Mouse (Mus musculus): ENCODE results near the gene Gm11634. TPM values are rescaled to one million over a fixed set of nuclear protein-coding genes. Genes with fewer than 3 reads are reported as not detected.
"Not testable (repeated sequence)": the region's sequence is repeated elsewhere in the genome, so short reads cannot be mapped to it uniquely, and the experiment has no call there.

Gm11634 gene
- total RNA-seq, 2 experiments from 2014 or later: not detected

GRCm38 (mm10) chr11:101627857-101628559 is 29.0 kb upstream of the Gm11634 start:
- Histone ChIP-seq H3K27ac (peak overlapping the region; percentile 83), H3K4me3 (peak overlapping the region; percentile 68)
- intact Hi-C loops (cut with DNase I): no loop called here
- peak; percentile 67 to 75 for DNase-seq (ENCODE audit: extremely low spot score in 1 of 2, low spot score in 2 of 2)
- TF ChIP-seq CTCF (IDR thresholded peaks at IDR 0.05): no peak; the same call in 1 of the 2 replicates

DNA sequence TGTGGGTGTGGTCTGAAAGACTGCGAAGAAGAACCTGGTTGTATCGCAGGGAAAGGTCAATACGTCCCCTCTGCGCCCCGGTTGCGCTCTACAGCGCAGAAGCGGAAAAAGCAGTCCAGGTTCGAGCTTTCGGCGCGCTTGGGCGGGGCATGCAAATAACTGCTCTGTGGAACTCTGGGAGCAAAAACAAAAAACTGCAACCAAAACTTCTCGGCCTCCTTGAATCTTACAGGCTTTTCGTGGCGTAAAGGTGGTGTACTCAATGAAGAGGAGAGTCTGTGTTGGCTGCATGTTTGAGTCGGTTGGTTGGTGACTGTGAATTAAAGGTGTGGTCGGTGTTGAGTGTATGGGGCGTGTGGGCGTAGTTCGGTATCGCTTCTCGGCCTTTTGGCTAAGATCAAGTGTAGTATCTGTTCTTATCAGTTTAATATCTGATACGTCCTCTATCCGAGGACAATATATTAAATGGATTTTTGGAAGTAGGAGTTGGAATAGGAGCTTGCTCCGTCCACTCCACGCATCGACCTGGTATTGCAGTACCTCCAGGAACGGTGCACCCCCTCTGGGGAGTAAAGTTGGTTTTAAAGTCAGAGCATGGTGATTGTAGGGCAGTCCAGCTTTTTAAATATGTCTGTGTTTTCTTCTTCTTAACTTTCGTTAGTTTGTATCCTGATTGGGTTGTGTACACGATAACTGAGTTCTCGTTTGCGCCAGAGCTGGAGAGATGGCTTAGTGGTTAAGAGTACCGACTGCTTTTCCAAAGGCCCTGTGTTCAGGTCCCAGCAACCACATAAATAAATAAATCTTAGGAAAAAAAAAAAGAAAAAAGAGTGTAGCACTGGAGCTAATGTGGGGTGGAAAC is 28.2 kb upstream of the Gm11634 start, which contains the start of gene Rdm1:
Gene Rdm1 (plus strand): TSS at position 201 of the 862 bp plus-strand sequence.
- intact Hi-C loops (cut with DNase I): no loop called here
- peak; percentile 70 to 78 for DNase-seq (ENCODE audit: extremely low spot score in 1 of 2, low spot score in 2 of 2)
- Histone ChIP-seq H3K27ac (peak within 1 kb of the TSS; percentile 83), H3K4me3 (peak within 1 kb of the TSS; percentile 68)
- no peak for TF ChIP-seq CTCF (IDR thresholded peaks at IDR 0.05)

GRCm38 (mm10) chr11:101626649-101626994 is 27.6 kb upstream of the Gm11634 start:
- TF ChIP-seq CTCF (IDR thresholded peaks at IDR 0.05): no peak
- no peak for DNase-seq (ENCODE audit: extremely low spot score in 1 of 2, low spot score in 2 of 2)
- intact Hi-C loops (cut with DNase I): no loop called here
- H3K4me3 ChIP-seq: peak overlapping the region; percentile 54
- H3K27ac ChIP-seq: peak overlapping the region; percentile 83

- H3K4me3 ChIP-seq; intact Hi-C loops (cut with DNase I): not testable (repeated sequence)
Observed at GRCm38 (mm10) chr11:101620022-101620655, 21.1 kb upstream of the Gm11634 start.

GRCm38 (mm10) chr11:101618596-101618995 is 19.5 kb upstream of the Gm11634 start:
- TF ChIP-seq CTCF (IDR thresholded peaks at IDR 0.05): no peak
- DNase-seq (ENCODE audit: extremely low spot score in 1 of 2, low spot score in 2 of 2): no peak
- no peak overlapping the region for H3K27ac ChIP-seq
- no peak overlapping the region for H3K4me3 ChIP-seq
- intact Hi-C loops (cut with DNase I): no loop called here

More at GRCm38 (mm10) chr11:101620022-101620655, 21.1 kb upstream of the Gm11634 start:
- DNase-seq (ENCODE audit: extremely low spot score in 1 of 2, low spot score in 2 of 2); H3K27ac ChIP-seq: not testable (repeated sequence)

DNA sequence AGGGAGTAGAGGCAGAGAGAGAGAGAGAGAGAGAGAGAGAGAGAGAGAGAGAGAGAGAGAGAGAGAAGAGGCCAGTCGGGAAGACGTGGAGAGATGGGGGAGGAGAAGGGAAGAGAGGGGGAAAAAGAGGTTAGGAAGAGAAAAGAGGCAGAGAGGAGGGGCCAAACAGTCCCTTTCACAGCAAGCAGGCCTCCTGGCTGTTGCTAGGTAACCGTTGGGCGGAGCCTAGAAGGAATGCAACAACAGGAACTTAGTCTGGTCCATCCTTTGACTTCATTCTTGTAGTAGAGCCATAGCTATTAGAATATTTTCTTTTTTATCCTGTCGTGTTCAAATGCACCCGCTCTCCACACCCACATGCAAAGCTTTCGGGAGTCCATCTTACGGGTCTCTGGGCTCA is 18.8 kb upstream of the Gm11634 start:
- TF ChIP-seq CTCF (IDR thresholded peaks at IDR 0.05): no peak
- intact Hi-C loops (cut with DNase I): no loop called here
- Histone ChIP-seq H3K4me3 (no peak overlapping the region), H3K27ac (no peak overlapping the region)
- no peak for DNase-seq (ENCODE audit: extremely low spot score in 1 of 2, low spot score in 2 of 2)

DNA sequence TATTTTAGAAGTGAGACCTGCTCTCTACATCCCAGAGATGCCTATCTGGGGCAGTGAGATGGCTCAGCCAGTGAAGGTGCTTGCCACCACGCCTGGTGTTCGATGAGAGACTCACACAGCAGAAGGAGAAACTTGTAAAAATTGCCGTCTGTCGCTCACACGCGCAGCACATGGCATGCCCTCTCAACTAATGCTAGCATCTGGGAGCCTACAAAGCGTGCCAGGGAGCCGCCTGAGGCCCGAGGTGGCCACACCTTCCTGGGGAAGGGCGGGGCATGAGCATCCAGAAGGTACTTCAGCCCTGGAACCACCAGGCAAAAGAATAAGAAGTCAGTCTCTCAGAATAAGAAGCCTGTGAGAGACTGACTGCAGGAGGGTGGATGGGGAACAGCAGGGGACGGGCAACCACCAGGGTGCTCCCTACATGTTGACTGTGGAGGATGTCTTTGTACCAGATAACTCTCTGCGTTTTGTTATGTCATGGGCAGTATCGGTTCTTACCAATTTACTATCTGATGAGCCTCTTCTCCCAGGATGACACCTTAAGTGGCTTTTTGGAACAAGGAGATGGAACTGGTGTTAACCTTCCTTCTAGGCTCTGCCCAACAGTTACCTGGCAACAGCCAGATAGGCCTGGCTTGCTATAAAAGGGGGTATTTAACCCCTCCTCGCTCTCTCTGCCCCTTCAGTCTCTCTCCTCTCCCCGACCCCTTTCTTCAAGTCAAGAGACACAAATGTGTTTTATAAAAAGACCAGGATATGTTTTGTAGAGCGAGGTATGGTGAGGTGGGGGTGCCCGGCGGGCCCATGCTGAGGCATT is 18.1 kb upstream of the Gm11634 start:
- intact Hi-C loops (cut with DNase I): no loop called here
- no peak for TF ChIP-seq CTCF (IDR thresholded peaks at IDR 0.05)
- no peak for DNase-seq (ENCODE audit: extremely low spot score in 1 of 2, low spot score in 2 of 2)
- H3K4me3 ChIP-seq: no peak overlapping the region
- no peak overlapping the region for H3K27ac ChIP-seq

GRCm38 (mm10) chr11:101616104-101616503 is 17.0 kb upstream of the Gm11634 start:
- H3K27ac ChIP-seq: no peak overlapping the region
- TF ChIP-seq CTCF (IDR thresholded peaks at IDR 0.05): no peak
- intact Hi-C loops (cut with DNase I): no loop called here
- no peak for DNase-seq (ENCODE audit: extremely low spot score in 1 of 2, low spot score in 2 of 2)
- H3K4me3 ChIP-seq: no peak overlapping the region

DNA sequence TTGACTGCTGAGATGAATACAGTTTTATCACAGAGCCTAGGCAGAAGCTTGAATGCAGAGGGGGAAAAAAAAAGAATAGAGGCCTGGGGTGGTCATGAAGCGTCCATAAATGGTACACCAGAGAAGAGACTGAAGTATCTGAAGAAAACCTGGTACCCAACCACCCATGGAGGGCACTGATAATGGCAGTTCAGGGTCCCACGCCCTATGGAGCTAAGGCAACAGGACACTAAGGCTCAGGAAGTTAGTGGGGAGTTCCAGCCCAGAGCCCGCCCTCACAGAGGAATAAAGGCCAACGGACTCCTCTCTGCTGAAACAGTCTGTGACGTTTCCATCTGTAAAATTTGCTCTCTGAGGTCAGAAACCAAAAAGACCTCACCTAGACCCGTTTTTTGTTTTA is 16.3 kb upstream of the Gm11634 start:
- no peak overlapping the region for H3K27ac ChIP-seq
- no peak overlapping the region for H3K4me3 ChIP-seq
- no peak for TF ChIP-seq CTCF (IDR thresholded peaks at IDR 0.05)
- no peak for DNase-seq (ENCODE audit: extremely low spot score in 1 of 2, low spot score in 2 of 2)
- intact Hi-C loops (cut with DNase I): no loop called here

GRCm38 (mm10) chr11:101614116-101614515 is 15.1 kb upstream of the Gm11634 start:
- no peak for TF ChIP-seq CTCF (IDR thresholded peaks at IDR 0.05)
- Histone ChIP-seq H3K27ac (no peak overlapping the region), H3K4me3 (no peak overlapping the region)
- intact Hi-C loops (cut with DNase I): no loop called here
- no peak for DNase-seq (ENCODE audit: extremely low spot score in 1 of 2, low spot score in 2 of 2)

- Histone ChIP-seq H3K4me3 (no peak overlapping the region), H3K27ac (no peak overlapping the region)
- DNase-seq (ENCODE audit: extremely low spot score in 1 of 2, low spot score in 2 of 2): no peak
- TF ChIP-seq CTCF (IDR thresholded peaks at IDR 0.05): no peak
- intact Hi-C loops (cut with DNase I): no loop called here
Observed at GRCm38 (mm10) chr11:101613596-101613995, 14.5 kb upstream of the Gm11634 start.

Measured in left cerebral cortex, adult 2 months (tissue).